Mouse (Mus musculus) spleen, adult 18-20 months (tissue): ENCODE results near the gene Colgalt1.
A peak's percentile ranks its signal among the peaks of the same experiment; 100 is the strongest.

Experiments used
- DNase-seq, 2 experiments: peaks; one replicate each; pipeline ENCODE4 v3.0.0; 2022; ENCODE audit warnings: mixed read lengths in 2 of 2

Colgalt1 gene

GRCm38 (mm10) chr8:71591471-71592373 lies 19.1 kb upstream of the Colgalt1 start, which contains the start of gene Pgls:
Gene Pgls (plus strand): TSS chr8:71592176.
- DNase-seq: peak; percentile 92 to 94

GRCm38 (mm10) chr8:71592374-71593170 lies 18.2 kb upstream of the Colgalt1 start:
- DNase-seq: peak; percentile 70 to 73

GRCm38 (mm10) chr8:71593556-71594323 lies 17.1 kb upstream of the Colgalt1 start:
- DNase-seq: no peak

- no peak for DNase-seq
Measured at GRCm38 (mm10) chr8:71594324-71594722, 16.5 kb upstream of the Colgalt1 start.

- DNase-seq: peak; percentile 82 to 93
Measured at GRCm38 (mm10) chr8:71595862-71596261, 14.9 kb upstream of the Colgalt1 start.

- DNase-seq: no peak
Measured at GRCm38 (mm10) chr8:71596384-71596783, 14.4 kb upstream of the Colgalt1 start.

GRCm38 (mm10) chr8:71596798-71597197 lies 14.0 kb upstream of the Colgalt1 start:
- DNase-seq: peak; percentile 67 to 69

GRCm38 (mm10) chr8:71597451-71597850 lies 13.3 kb upstream of the Colgalt1 start, which contains the start of gene Fam129c:
Gene Fam129c (plus strand): TSS chr8:71597648.
- DNase-seq: peak; percentile 39 to 53

- no peak for DNase-seq
Measured at GRCm38 (mm10) chr8:71598375-71598774, 12.4 kb upstream of the Colgalt1 start.

GRCm38 (mm10) chr8:71598841-71599240 lies 12.0 kb upstream of the Colgalt1 start:
- DNase-seq: no peak

- peak; percentile 29 to 46 for DNase-seq
Measured at GRCm38 (mm10) chr8:71601939-71602665, 8.7 kb upstream of the Colgalt1 start.

GRCm38 (mm10) chr8:71602666-71603334 lies 8.0 kb upstream of the Colgalt1 start:
- DNase-seq: peak in 1 of 2 experiments; percentile 27

- no peak for DNase-seq
Measured at GRCm38 (mm10) chr8:71604021-71604420, 6.8 kb upstream of the Colgalt1 start.

- no peak for DNase-seq
Measured at GRCm38 (mm10) chr8:71612141-71612540, 1.3 kb downstream of the Colgalt1 start.

GRCm38 (mm10) chr8:71613418-71613817 lies 2.6 kb downstream of the Colgalt1 start:
- DNase-seq: no peak

GRCm38 (mm10) chr8:71619786-71620185 lies 9.0 kb downstream of the Colgalt1 start:
- DNase-seq: no peak

GRCm38 (mm10) chr8:71625088-71625487 lies 14.3 kb downstream of the Colgalt1 start:
- no peak for DNase-seq

- no peak for DNase-seq
Measured at GRCm38 (mm10) chr8:71626753-71627152, 16.0 kb downstream of the Colgalt1 start.

GRCm38 (mm10) chr8:71627265-71628099 lies 16.7 kb downstream of the Colgalt1 start:
- DNase-seq: no peak

GRCm38 (mm10) chr8:71628396-71629095 lies 17.7 kb downstream of the Colgalt1 start:
- no peak for DNase-seq
